Mouse (Mus musculus): Measurements from ENCODE around the gene Map3k14.
A peak's percentile ranks its signal among the peaks of the same experiment; 100 is the strongest.

The Map3k14 gene

GRCm38 (mm10) chr11:103174411-103174832 lies 92.8 kb downstream of the Map3k14 start:
- no peak for DNase-seq (ENCODE audit: low spot score)

DNA sequence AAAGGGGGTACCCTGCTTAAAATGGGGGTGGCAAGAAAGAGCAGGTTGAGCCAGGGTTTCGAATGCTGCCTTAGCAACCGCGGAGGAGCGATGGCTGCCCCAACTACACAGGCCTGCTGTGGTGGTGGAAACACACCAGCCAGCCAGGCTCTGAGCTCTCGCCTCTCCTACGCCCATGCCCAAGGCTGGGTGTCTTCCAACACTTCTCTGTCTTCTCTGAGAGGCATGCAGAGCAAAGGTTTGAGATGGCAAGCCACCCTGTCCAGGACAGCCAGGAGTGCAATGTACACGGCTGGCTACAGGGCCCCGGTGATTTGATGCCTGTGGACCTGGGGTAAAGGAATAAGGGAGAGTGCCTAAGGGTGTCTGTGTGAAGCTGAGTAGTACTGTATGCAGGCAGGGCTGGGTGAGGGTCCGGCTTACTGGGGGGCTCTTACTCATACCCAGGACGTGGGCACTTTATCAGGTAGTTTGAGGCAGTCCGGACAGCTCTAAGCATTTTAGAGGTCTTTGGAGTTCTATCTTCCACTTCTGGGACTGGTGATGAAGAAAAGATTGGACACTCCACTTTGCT lies 93.4 kb downstream of the Map3k14 start:
- DNase-seq (ENCODE audit: low spot score) = no peak

DNA sequence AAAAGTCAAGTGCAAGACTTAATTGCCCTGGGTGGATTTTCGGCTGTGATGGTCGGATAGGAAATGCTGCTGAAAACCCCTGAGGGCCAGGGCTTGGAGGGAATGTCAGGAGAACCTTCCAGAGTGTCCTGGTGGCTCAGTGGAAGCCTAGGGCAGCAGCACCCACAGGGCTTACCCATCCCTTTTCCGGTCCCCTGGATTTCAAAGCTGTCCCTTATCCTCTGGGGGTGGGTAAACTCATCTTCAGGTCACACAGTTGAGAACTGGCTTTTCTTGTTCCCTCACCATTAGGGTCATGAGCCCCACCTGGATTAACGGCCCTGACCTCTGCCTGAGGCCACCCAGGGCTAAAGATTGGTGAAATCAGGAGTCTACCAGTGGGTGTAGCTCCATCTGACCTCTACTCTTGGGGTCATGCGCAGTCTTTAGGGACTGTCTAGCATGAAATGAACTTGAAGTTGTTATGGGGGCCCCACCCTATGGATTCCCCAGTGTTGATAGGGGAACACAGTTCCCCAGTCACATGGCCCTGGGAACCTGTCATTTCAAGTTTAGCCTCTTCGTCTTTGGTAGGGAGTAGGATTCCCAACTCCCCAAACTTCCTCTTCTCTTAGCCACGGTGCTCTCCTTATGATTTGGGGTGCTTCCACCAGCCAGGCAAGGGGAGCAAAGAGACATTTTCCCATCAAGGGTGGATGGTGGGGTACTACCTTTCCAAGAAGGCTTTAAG lies 94.1 kb downstream of the Map3k14 start:
- no peak for DNase-seq (ENCODE audit: low spot score)

DNA sequence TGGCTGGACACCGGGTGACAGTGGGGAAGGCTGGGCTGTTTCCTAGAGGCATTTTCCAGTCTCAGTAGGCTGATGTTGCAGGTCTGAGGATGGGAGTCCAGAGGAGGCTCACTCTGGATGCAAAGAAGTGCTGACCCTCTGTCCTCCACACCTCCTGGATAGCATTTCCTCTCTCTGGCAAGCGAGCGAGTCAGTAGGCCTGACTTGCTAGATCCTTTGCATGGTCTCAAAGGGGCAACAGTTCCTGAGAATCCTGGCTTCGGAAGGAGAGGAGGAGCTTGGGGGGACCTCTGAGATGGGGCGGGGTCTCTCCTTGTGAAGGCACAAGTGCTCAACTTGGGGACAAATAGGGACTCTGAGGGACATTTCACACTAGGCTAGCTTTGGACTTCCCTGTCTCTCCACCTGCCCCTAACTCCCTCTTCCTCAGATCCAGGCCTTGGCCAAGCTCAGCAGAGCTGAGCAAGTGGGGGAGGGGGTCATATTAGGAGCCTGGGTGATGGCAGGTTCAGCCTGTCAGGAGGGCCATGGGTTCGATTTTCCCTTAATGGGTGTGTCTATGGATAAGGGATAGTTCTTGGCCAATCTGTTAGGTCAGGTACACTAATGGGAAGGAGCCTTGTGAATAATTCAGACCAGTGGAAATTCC lies 94.8 kb downstream of the Map3k14 start:
- DNase-seq (ENCODE audit: low spot score) = no peak

DNA sequence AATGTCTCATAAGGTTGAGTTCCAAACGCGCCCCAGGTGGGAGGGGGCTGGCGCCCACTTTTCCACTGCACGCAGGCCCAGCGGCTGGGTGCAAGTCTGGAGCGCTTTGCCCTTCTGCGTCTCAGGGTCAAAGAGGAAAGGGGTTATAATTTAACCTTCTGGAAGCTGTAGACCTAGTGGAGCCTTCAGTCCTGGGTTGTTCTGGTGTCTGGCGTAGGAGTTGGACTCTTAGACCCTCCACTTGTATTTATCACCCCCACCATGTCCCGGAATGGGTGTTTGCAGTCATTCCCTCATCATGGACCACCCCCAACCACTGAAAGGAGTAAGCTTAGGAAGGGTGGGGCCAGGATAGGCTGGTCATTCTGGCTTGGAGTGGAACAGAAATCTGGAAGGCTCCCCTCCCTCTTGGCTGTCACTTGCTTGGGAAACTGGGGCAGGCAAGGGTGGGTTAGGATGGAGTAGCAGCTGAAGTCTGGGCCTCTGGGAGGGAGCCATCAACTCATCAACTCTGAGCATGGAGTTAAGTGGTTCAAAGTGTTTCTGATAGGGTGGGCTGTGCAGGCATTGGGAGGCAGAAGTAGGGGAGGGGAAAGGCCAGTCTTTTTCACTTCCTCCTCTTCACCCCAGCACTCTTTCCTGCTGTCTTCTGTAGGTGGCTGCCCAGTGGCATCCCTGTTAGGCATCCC lies 95.4 kb downstream of the Map3k14 start:
- no peak for DNase-seq (ENCODE audit: low spot score)

- no peak for DNase-seq (ENCODE audit: low spot score)
These were observed 96.0 kb downstream of the Map3k14 start for GRCm38 (mm10) chr11:103171286-103171620.

GRCm38 (mm10) chr11:103170494-103171285 lies 96.6 kb downstream of the Map3k14 start, which contains the start of gene Fmnl1:
Gene Fmnl1, plus strand, starts transcription at chr11:103171107.
- peak; percentile 38 for DNase-seq (ENCODE audit: low spot score)

GRCm38 (mm10) chr11:103170111-103170493 lies 97.2 kb downstream of the Map3k14 start:
- no peak for DNase-seq (ENCODE audit: low spot score)
